Mouse (Mus musculus) B cell, adult 2 months (primary cell): ENCODE measurements around the gene Gpc5.

Experiments
- DNase-seq, 2 experiments: peaks; one replicate each; pipeline ENCODE4 v3.0.0; 2022

The Gpc5 gene

DNA sequence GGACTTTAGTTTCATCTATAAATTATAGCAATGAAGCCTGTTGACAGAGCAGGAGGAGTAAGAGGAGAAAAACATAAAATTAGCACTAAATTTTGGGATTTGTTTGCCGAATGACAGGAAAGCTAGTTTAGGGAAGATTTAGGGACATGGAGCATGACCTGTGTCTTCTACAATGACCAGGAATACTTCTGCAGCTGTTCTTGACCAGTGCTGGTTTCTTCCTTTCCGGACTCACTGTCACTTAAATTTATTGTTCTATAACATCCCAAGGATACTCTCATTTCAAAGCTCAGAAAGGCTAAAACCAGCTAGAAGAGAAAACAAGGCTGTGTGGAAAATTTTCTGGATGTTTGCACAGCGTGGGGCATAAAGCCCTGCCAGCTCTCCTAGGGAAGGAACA, 1361.3 kb downstream of the Gpc5 start:
- no peak for DNase-seq

DNA sequence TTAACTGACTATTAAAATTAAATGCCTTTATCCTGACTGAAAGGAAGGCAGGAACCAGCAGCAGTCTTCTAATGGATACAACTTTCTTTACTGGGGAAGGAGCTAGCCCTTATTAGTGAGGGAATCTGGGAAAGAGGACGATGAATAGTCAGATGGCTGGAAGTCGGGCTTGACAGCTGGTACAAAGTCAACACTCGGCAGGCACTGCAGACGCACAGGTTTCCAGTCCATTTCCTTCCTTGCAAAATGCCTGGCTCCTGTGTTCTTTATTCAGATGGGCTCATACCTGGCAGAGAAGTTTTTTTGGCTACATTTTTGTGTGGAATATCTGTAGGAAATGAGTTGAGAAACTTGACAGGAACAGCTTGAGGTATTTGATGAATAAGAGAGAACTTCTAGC, 1364.2 kb downstream of the Gpc5 start:
- no peak for DNase-seq

DNA sequence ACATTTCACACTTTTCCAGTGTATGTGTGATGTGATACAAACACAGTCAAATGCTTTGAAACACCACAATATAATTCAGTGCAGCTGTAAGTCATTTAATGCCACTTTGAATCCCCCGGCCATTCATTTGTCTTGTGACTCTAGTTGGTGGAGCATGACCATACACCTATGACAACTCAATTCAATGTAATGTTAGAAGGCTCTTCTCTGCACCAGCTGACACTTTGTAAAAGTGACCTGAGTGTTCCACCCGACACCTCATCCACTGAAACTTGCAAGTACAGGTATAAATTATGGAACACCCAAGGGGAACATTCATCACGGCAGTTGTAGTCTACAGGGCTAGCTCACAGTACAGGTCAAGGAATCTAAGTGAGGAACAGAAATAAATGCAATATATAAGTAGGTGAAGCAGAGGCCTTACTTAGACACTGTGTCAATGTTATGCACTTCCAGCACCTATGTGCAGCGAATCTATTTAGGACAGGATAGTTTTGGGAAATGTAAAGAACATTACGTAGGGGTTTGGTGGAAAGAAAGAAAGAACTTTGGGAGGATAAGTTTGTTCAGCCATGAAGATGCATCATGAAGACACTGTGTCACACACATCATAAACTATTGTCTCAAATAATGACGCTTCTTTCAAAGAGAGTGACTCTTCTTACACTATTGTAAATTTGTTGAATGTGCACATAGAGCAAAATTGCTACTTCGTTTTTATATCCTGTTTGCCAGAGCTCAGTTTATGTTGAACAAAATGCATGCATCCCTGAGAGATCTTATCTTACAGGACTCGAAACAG, 1381.6 kb downstream of the Gpc5 start:
- no peak for DNase-seq

DNA sequence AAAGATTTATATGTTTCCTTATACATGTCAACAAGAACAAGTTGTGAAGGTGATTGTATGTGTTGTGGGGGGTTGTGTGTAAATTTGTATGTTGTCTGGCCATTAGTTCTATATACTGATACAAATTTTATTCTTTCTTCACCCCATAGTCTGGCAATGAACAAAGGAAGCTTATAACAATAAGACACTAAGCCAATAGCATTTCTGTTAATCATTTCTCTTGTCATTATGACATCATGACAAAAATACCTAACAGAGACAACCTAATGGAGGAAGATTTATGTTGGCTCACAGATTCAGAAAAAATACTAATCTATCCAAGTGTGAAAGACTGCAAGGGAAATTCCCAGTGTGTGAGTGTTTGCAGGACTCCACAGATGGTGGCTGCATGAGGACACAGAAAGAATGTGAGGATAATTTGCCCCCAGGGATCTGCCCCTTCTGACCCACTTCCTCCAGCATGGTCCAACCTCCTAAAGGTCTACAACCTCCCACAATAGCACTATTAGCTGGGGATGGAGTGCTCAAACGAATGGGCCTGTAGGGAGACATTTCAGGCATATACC, 1402.4 kb downstream of the Gpc5 start:
- DNase-seq, result no peak

DNA sequence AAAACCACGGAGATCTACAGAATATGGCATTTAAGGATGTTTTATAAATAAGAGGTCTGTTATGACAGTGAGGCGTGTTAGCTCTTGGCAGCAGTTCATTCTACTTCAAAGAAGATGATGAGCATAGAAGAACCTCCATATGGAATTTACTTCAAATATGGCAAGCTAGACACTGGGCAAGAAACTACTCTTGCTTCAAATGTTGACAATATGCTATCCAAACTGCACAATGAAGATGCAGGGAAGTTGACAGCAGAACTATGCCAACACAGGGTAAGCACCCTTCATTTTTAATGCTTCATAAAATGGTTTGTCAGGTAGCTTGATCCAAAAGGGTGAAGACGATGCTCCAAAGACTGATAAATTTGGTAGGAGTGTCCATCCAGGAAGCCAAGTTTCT, 1446.2 kb downstream of the Gpc5 start:
- DNase-seq, result no peak

DNA sequence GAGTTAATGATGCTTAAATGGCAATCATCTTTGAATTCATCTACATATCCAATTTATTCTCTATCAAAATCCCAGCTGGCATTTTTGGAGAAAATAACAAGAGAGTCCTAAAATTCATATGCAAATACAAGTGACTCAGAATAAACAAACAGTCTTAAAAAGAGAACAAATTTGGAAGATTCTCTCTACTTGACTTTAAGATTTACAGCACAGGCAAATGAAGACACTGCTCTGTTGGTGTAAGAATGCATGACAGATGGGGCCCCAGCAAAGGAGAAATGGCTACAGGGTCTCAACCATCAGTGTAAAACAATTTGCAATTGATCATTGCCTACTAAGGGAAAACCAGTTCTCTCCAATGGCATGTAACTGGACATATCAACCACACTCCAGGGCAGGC, 1451.7 kb downstream of the Gpc5 start:
- no peak for DNase-seq

DNA sequence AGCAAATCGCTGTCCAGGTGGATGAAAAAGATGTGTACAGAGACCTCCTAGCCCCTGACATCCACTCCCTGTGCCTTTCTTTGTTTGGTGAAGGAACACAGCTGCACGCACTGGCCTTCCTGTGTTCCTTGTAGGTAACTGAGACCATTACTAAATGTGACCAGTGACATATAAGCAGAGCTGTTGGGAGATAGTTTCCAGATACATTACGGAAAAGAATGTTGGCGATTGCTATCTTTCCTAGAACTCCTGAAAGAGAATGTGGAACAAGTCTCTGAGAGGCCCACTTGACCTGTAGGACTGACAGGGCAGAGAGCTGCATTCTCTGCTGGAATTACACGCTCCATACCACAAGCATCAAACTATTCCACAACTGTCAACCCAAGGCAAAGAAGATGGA, 1459.4 kb downstream of the Gpc5 start:
- no peak for DNase-seq

DNA sequence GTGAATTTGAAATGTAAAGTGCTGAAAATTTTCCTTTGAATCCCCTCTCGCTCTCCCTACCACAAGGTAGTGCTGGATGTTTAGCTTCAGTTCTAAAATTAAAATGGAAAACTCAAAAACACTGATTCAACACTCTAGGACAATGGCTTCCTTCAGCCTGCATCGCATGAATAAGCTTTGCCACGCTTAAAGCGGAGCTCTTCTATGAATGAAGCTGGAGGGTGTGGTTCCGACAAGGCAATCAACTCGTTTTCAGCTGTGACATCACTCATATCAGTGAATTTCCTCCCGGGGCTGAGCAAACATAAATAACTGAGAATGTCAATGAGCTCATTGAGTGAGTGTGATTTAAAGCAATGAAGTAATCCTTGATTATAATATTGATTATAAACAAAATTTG, 1461.3 kb downstream of the Gpc5 start:
- DNase-seq, result no peak

DNA sequence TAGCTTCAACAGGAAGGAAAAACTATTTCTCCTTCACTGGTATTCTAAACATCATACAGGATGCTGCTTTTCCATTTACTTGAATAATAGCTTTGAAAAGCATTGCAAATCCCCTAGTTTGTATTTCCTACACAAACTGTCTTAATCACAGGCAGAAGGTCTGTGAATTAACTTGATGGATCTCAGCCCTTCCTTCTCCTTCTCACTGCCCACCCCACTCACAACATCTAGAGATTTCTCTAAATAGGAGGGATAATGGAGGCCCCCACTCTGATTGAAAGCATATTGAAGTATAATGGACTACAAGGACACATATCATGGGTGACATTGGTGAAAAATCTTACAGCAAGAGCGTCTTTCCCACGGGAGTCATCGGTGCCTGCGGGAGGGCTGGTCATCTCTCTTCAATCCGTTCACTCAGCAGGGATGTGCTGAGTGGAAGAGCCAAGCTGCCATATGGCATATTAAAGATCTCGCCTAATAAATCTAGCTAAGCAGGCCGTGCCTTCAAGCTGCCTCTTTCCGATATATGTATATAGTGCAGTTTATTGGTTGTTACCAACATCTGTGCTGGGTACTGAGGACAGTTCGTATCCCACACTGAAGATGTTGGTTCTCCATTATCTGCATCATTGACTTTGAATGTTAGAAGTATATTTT, 1466.3 kb downstream of the Gpc5 start:
- DNase-seq, result no peak

DNA sequence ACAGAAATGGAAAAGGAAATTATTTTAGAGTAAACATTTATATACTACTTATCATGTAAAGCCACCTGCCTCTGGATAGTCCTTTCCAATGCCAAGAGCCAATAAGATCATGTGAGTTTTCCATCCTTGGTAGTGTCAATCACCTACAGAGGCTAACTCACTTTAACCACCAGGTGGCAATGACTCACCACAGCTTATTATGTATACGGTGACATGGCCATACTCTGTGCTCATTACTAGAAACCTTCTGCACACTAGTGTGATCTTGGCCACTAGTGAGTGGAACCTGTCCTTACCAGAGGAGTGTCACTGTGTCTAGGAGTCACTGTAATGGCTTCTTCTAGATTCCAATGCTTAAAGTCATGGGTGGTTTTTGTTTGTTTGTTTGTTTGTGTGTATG, 1468.0 kb downstream of the Gpc5 start:
- no peak for DNase-seq
